Mouse (Mus musculus): ENCODE results near the gene Klc1.

Gene Klc1

DNA sequence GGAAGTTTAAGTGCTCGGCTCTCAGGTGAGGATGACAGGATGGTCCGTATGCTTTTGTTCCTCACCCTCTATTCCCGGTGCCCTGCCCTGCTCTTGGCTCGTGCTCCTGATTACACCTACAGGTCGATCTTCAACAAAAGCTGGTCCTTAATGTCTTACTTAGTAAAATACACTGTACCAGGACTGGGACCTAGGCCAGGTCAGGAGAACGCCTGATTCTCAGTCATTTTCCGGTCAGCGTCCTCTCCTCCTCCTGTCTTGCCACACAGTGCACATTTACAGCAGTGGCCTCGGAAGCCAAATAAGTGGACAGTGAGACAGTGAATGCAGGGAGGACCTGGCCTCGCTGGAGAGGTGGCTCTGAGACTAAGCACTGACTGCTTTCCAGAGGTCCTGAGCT is 12.0 kb downstream of the Klc1 start:
- DNase-seq (ENCODE audit: low read depth, low spot score): no peak

DNA sequence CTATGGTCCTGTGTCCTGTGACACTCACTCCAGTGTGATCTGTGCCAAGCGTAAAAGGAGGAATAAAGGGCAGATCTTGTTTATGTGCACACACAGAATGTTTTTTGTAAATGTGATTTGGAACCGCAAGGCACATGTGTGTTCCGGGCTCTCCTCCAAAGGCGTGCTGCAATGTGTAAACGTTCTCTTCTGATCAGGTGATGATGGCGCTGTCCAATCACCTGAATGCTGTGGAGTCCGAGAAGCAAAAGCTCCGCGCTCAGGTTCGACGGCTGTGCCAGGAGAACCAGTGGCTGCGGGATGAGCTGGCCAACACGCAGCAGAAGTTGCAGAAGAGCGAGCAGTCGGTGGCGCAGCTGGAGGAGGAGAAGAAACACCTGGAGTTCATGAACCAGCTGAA is 15.5 kb downstream of the Klc1 start:
- no peak for DNase-seq (ENCODE audit: low read depth, low spot score)

DNA sequence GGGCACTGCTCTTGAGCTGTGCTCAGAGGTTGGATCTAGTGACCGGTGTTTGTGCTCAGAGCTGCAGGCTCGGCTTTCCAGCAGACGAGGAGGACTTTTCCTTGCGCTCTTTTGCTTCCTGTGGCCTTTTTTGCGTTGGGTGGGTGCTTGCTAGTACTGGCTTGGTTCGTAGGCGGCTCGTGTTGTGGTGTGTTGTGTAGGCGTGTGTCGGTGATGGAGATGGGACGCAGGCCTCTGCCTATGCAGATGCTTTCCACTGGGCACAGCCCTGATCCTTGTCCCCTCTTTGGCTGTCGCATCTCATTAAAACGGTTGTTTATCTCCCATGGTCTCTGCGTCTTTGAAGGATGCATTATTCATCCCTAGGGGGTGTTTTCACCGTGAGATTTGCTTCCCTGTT is 16.2 kb downstream of the Klc1 start:
- DNase-seq (ENCODE audit: low read depth, low spot score): no peak

DNA sequence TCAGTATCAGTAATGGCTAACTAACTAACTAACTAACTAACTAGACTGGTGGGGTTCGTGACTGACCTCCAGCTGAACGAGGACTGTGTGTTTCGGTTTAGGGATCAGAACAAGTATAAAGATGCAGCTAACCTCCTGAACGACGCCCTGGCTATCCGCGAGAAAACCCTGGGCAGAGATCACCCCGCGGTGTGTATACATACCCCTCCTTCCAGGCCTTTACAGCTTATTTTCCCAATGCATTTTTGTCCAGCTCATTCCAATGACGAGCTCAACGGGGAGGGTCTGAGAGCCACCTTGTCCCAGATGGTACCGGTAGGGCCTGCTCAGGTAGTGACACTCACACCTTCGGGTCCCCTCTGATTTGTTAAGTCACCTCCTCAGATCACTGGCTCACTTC is 19.3 kb downstream of the Klc1 start:
- no peak for DNase-seq (ENCODE audit: low read depth, low spot score)

DNA sequence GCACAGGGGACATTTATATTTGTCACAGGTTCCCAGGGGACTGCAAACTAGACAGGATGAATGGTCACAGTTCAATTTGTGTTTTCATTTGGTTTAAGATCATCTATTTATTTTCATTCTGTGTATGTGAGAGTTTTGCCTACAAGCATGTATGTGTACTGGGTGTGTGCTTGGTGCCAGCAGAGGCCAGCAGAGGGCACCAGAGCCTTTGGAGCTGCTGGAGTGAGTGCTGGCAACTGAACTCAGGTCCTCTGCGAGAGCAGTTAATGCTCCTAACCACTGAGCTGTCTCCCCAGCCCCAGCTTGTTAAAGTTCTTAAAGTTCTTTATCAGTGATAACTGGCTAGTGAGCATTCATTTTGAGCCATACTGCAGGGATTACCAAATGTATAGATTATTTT is 20.9 kb downstream of the Klc1 start:
- DNase-seq (ENCODE audit: low read depth, low spot score): no peak

DNA sequence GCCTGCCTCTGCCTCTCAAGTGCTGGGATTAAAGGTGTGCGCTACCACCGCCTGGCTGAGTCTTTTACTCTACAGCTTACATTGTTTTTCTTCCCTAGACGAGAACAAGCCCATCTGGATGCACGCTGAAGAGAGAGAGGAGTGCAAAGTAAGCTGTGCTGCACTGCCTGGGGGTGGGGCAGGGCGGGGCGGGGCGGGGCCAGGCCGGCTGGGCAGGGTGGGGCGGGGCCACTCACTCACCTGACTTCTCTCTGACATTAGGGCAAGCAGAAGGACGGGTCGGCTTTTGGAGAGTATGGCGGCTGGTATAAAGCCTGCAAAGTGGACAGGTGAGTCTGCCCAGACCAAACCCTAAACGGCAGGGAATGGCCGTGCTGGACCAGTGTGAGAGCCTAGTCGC is 26.5 kb downstream of the Klc1 start:
- DNase-seq (ENCODE audit: low read depth, low spot score): no peak

DNA sequence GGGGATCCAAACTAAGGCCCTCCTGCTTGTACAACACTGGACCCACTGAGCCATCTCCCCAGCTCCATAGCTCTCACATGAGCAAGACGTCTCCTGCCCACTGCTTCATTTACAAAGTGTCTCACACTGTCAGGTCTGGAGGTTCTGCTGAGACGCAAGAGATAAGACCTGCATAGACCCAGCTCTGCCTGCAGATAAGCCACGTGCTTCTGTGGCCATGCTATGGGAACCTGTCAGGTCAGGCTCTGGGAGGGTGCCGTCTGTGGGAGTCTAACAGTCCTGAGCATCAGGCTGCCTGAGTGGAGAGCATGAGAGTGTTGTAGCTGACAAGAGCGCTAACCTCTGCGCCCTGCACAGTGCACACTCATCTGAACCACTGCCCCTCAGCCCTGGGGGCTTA is 28.4 kb downstream of the Klc1 start:
- no peak for DNase-seq (ENCODE audit: low read depth, low spot score)

DNA sequence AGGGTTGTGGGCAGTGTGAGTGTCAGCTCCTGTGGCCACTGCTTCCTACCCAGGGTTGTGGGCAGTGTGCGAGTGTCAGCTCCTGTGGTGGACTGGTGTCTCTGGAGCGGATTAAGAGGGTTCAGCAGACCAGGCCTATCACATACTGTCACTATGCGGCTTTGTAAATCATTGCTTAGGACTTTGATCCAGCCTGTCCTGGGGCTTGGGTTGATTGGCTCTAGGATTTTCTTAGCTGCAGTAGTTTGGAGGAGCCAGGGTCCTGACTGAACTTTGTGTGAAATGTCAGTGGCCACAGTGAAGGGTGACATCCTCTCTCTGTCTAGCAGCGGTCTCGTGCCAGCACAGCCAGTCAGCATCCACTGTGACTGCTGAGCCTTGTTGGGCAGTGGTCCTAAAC is 31.4 kb downstream of the Klc1 start:
- DNase-seq (ENCODE audit: low read depth, low spot score): no peak

DNA sequence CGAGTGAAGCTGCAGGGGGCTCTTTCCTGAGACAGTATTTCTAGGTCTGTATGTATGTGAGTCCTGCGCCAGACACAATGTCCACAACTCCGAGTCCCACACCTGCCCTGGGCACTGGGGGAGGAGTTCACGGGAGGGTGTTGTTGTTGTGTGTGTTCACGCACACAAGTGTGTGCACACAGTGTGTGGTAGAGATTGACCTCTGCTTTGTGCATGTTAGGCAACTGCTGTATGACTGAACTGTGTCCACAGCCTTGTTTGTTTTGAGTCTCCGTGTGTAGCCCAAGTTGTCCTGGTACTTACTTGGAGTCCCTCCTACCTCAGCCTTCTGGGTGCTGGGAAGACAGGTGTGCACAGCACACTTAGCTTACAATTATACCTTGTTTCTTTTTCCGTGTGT is 32.0 kb downstream of the Klc1 start:
- DNase-seq (ENCODE audit: low read depth, low spot score): no peak

DNA sequence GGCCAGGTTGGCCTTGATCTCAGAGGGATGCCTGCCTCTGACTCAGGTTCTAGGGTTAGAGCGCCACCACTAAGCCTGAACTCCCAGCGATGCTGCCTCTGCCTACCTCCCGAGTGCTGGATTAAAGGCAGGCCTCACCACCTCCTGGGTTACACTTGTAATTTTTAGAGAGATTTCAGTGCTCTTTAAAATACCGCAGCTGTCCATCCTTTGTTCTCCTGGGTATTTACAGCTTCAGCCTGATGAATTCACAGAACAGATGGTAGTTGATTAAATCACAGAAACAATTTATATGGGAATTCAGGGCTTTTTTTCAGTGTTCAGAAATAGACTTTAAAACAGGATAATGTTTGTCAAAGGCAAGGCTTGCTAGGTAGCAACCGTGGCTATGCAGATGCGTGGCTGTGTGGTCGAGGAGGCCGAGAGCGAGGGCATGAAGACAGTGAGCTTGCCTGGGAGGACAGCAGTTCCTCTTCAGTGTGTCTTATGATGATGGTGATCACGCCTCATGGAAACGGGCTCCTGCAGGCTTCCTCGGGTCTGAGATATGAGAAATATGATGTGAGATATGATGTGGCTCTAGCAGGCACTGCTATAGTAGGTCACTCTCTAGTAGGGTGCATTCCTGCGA is 32.9 kb downstream of the Klc1 start:
- no peak for DNase-seq (ENCODE audit: low read depth, low spot score)

DNA sequence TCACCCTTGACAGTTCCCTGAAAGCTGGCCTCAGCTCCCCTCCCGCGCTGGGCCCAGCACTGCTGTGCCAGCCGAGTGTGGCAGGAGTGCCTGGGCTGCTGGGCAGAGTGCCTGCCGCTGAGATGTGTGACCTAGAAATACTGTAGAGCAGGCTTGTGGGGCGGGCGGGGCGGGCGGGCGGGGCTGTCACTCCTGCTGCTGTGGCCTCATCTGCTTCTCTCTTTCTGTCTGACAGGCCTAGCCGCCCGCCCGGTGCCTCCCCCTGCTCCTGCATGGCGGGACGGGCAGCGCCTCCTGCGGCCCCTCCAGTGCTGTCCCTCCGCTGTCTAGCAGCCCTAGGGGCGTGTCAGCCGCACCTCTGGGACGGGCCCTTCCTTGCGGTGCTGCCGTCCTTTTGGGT is 35.5 kb downstream of the Klc1 start:
- DNase-seq (ENCODE audit: low read depth, low spot score): no peak

DNA sequence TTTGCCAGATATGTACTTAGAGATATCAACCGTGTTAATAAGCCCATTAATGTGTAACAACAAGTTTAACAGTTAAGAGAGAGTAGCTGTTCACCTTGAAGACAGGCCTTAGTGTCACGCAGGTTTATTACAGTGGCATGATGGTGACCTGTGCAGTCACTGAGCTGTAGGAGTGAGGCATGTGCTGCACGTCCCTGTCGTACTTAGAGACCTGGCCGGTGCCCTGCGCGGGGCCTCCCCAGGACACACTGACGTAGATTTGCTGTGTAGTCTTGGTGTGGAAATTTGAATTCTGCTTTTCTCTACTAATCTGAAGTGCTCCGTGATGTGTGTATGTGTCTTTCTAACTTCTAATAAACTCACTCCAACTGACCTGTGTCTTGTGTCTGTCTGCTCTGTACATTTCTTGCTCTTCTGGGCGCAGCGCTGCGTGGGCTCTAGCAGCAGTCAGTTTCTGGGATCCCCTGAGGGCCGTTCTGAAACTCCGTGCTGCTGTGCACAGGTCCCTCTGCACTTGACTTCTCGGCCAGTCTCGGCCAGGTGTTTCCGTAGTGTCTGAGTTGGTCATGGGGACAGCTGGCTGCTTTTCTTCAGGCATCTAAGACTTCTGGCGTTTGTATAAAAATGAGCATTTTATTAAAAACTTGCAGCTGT is 36.0 kb downstream of the Klc1 start:
- DNase-seq (ENCODE audit: low read depth, low spot score): no peak

DNA sequence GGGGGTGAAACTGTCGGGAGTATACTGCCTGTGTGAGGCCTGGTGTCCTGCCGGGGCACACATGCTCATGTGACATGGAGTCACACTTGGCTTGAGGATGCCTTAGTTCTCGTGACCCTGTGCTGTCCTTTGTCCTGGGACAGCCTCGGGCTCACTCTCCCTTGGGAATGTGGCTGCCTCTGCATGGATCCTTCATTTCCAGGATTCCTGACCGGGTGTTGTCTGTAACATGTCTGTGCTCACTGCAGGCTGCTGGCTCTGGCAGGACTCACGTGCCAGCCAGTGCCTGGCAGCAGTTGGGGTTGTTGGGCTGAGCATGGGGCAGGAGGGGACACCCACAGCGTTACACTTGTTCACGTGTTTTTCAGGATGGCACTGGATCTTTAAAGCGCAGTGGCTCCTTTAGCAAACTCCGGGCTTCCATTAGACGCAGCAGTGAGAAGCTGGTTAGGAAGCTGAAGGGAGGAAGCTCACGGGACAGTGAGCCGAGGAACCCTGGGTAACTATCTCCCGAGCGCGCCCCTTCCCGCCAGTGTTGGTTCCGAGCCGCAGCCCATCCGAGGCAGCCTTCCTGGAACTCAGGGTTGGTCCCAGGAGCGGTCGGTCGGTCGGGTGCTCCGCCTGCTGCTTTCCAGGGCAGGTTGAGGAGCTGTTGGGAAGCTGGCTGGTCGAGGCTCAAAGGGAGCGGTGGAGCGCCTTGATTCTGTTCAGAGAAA is 36.7 kb downstream of the Klc1 start:
- no peak for DNase-seq (ENCODE audit: low read depth, low spot score)

DNA sequence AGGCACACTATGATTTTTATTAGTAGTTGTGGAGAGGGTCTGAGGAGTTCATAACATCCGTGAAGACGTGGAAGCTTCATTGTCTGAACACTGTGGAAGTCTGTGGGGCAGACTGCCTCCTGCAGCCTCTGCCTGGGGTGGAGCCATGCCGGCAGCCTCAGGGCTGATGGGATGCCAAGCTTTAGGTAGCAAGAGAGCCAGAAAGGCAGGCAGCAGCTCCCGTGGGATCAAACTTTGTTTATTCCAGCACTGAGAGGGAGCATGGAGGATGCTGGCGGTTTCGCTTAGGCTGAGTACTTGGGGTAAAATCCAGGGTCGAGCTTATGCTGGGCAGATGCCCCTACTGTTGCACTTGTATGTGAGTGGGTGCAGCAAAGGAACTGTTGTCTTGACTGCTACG is 38.6 kb downstream of the Klc1 start:
- DNase-seq (ENCODE audit: low read depth, low spot score): no peak

DNA sequence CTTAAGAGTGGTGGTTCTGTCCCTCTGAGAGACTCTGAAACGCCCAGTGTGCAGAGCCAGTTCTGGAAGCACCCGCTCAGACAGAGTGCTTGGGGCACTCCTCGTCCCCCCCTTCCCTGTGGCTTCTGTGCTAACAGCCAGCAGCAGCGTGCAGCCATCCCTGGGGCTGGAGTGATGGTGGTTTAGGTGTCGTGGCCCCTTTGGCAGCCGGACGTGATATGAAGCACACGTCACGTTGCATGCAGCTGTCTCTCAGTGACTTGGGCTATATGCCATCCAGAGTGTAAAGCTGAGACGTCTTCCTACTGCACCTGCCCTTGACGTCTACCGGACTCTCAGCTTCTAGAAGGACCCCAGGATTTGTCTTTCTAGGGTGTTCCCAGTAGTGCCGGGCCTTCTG is 39.8 kb downstream of the Klc1 start:
- DNase-seq (ENCODE audit: low read depth, low spot score): no peak

DNA sequence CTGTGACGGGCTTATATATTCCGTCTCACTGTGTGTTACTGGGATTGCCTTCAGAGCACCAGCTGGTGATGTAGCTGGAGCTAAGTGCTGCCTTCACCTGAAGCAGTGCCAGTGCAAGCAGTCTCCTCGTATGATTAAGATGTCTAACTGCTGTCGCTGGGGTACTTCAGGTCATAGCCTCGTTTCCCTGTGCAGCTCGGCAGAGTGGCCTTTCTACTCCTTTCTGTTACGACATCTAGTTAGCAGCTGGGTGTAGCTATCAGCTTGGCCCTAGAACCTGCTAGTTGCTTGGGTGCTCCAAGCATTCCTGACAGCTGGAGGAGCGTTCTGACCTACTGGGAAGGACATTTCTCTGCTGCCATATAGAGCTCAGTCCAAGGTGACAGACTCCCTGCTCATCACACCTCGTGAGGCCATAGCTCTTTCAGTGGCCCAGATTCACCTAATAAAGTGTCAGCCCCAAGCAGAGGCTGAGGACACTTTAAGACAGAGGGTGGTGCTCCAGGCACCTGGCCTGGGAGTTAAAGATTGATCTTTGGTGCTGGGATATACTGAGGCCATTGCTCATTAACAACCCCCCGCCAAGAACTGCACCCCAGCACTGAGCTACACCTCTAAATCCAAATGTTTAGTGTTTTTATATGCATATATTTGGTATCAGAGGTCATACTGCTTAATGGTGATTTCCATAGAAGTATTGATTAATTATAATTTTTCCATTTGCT is 42.0 kb downstream of the Klc1 start:
- no peak for DNase-seq (ENCODE audit: low read depth, low spot score)

DNA sequence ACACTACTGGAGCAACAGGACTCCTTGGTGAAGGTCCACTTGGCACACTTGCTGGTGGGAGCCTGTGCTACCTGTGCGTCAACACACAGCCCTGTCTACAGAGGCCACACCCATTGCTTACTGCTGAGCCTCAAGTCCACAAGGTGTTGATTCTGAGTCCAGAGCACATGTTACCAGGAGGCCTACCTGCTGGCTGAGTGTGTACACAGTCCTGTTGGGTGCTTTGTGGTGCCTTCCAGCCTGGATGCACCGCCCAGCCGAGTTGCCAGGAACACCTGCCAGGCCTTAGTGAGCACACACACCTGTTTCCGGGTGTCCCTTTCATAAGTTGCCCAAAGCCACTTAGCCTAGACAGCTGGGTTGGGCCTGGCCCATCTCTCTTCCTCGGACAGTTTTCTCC is 44.9 kb downstream of the Klc1 start:
- DNase-seq (ENCODE audit: low read depth, low spot score): no peak

DNA sequence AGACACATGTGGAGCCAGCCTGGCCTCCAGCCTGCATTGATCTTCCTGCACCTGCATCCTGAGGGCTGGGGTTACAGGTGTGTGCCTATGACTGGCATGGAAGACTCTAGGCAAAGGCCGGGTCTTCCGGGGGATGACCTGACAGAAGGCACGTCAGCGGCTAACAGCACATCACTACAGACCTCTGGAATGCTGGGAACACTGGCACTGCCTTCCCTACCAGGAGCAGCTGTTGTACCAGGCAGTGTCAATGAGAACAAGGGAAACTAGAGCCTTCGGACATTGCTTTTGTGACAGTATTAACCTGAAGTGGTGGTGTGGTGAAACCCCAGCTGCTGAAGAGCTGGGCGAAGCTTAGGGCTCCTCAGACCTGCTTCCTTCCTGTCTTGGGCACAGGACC is 50.1 kb downstream of the Klc1 start:
- no peak for DNase-seq (ENCODE audit: low read depth, low spot score)

DNA sequence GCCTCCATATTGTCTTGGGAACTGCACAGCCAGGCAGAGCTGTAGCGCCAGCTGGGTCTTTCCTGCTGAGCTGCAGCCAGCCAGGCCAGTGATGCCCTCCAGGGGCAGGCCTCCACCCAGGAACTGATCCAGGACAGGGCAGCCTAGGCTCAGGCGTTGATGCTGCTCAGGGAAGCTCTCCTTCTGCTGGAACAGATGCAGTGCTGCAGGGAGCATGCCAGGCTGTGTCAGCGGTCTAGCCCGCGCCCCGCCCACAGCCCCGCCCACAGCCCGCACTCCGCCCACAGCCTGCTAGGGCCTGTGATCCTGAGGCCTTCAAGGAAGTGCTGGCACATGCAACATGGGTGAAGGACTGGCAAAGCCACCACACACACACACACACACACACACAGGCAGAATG is 51.1 kb downstream of the Klc1 start:
- DNase-seq (ENCODE audit: low read depth, low spot score): no peak

DNA sequence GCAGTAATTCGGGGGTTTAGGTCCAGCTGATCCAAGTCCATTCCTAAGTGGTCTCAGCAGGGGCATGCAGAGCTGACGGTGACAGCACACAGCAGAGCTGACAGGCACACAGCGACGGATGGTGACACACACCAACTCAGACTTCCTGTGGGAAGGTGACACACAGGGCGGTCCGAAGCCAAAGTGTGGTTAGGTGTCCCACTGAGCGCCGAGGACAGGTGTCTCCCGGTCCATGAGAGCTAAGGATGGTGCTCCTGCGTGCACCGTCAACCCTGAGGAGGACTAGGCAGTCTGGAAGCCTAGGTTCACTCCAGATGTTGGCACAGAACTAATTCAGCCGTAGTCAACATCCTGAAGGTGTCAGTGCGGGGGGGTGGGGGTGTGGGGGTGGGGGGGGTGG is 53.4 kb downstream of the Klc1 start:
- DNase-seq (ENCODE audit: low read depth, low spot score): no peak

DNA sequence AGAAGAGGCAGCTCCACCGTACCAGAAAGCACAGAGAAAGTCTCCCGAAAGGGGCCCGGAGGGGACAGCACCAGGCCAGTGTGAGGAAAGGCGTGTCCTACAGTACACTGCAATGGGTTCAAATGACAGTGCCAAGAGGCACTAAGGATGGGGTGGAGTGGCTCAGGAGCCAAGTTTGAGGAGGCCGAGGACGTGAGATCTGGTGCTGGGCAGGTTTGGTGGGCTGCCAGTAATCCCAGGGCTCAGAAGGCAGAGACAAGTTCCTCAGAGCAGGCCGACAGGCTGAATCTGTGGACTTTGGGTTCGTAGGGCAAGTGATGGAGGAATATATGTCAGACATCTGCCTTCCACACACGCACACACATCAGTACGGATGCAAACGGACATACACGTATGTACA is 54.0 kb downstream of the Klc1 start:
- no peak for DNase-seq (ENCODE audit: low read depth, low spot score)

DNA sequence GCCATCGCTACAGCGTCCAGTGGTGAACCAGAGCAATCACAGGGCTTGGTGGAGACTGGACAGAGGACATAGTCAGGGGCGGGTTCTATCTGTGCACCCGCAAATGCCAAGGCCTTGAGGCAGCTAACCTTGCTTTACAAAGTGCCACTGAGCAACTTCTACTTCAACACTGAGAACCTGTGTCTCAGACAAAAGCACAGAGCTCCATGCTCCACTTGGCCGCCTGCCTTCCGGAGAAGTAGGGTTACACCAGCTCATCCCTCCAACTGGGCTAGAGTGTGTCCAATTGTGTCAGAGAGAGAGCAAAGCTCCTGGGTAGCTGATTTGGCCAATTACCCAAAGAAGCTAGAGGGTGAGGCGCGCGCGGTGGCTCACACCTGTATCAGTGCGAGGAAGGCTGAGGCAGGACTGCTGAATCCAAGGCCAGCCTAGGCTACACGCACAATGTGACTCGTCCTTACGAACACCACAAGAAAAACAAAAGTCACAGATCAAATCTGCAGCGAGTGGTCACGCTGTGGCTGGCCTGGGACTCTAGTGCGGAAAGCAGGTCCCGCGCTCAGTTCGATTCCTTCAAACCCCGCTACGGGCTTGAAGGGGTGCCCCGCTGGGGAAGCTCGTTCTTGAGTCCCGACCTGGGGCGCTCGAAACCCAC is 54.6 kb downstream of the Klc1 start:
- no peak for DNase-seq (ENCODE audit: low read depth, low spot score)
